In the genomic region with DNA sequence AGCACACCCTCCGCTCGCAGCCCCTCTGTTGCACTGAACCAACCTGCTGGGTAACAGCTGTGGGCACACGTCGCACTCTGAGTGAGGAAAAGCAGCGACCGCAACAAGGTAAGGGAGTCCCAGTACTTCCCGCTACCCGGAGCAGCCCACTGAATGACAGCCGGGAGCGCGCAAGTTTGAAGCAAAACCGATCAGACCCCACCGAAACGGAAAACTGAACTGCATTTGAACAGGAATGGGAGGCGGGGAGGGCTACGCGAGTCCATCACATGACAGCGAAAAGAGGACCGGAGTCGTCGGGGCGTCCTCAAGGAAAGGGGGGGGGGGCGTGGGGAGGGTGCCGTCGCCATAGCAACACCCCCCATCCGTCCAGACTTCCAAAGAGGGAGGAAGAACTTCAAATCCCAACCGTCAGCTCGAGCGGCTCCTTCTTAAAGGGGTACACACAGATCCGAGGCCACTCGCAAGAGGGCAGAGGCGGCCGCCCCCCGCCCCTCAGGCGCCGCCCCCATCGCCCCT, we compare ENCODE assay signal across 8 mouse cellular contexts. TPM values are rescaled to one million over a fixed set of nuclear protein-coding genes. Genes with fewer than 3 reads are reported as not detected.
DNase-seq lines count a peak whose midpoint lies in the region; ATAC-seq lines count a peak whose summit lies in the region.

No protein-coding gene starts in this region.

- 0% methylated on average over 28 of the region's 37 CpGs for WGBS in hindbrain, embryonic 13.5 days

- H3K36me3 ChIP-seq in hindbrain, embryonic 13.5 days: no peaks in the 10 kb centered on the region

- H3K27ac ChIP-seq in hindbrain, embryonic 13.5 days: peak overlapping the region; percentile 99

- peak; percentile 45 for DNase-seq in T-cell, adult 2 months (ENCODE audit: low spot score)
- DNase-seq in cerebellum, postnatal 14 days: peak; percentile 63 to 72
- DNase-seq in frontal cortex, postnatal 14 days (ENCODE audit: low spot score in 2 of 2): peak; percentile 48 to 53
- DNase-seq in layer of hippocampus, postnatal 36 days: peak; percentile 49 to 51
- DNase-seq in lung, postnatal 4 days: peak; percentile 60 to 70
- peak; percentile 52 for DNase-seq in retina, postnatal 7 days (ENCODE audit: low read depth, low spot score)
- peak; percentile 69 for DNase-seq in thymus, postnatal 4 days

- peaks cover 8% of the 10 kb centered on the region; the same call in 1 of the 2 replicates for H3K27me3 ChIP-seq in hindbrain, embryonic 13.5 days

- no peaks in the 10 kb centered on the region for H3K9me3 ChIP-seq in hindbrain, embryonic 13.5 days

- peak overlapping the region; percentile 71 for H3K4me2 ChIP-seq in hindbrain, embryonic 13.5 days

- H3K4me3 ChIP-seq in hindbrain, embryonic 13.5 days: peak overlapping the region; percentile 87

- ATAC-seq in hindbrain, embryonic 13.5 days (ENCODE audit: low FRiP score): peak; percentile 59

- peaks cover 8% of the 10 kb centered on the region for H3K4me1 ChIP-seq in hindbrain, embryonic 13.5 days (replicated peaks)

- H3K9ac ChIP-seq in hindbrain, embryonic 13.5 days: peak overlapping the region; percentile 96

RNA-seq across cellular contexts. Expression of gene Lcorl, which starts 1.1 kb away (rescaled TPM):
- polyA plus RNA-seq in hindbrain, embryonic 13.5 days (2015; fragmentation: Nextera tagmentation; extraction: Ambion mirVana): 57.5 and 59.1 TPM in 2 replicates
- 10 to 100 TPM; 36.5 to 37.7 TPM for total RNA-seq in layer of hippocampus, postnatal 36 days (2021)

Comparison
In these comparisons a context has a peak if more than half of its experiments do, and no peak if none do; other contexts are left out.
1. Peak in every context shown above with its lines: DNase-seq, ATAC-seq, H3K4me3 ChIP-seq and H3K27ac ChIP-seq.